Mouse (Mus musculus): ENCODE results near the gene 0610030E20Rik. TPM values are rescaled to one million over a fixed set of nuclear protein-coding genes. Genes with fewer than 3 reads are reported as not detected.
A peak's percentile ranks its signal among the peaks of the same experiment; 100 is the strongest.

0610030E20Rik gene
- 10 to 100 TPM; 17.2 to 19.3 TPM for total RNA-seq (2021)

GRCm38 (mm10) chr6:72347166-72347941 is at the start of gene 0610030E20Rik:
Gene 0610030E20Rik (plus strand): TSS chr6:72347317.
- intact Hi-C loops (cut with DNase I): no loop called here
- DNase-seq: peak; percentile 66

DNA sequence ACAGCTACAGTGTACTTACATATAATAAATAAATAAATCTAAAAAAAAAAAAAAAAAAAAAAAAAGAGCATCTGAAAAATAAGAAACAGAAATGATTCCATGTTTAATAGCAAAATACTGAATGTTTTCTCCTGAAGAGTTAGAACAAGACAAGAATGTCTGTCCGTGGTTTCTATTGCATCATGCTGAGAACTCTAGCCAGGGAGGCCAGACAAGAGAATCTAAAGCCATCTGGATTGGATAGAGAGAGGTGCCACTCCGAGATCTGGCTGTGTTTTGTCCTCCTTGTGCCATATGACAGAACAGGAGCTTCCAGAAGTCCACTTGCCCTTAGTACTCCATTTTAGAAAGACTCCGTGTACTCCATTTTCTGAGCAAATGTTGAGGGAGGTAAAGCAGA is 49.3 kb upstream of the 0610030E20Rik start:
- intact Hi-C loops (cut with DNase I): no loop called here
- DNase-seq: no peak

DNA sequence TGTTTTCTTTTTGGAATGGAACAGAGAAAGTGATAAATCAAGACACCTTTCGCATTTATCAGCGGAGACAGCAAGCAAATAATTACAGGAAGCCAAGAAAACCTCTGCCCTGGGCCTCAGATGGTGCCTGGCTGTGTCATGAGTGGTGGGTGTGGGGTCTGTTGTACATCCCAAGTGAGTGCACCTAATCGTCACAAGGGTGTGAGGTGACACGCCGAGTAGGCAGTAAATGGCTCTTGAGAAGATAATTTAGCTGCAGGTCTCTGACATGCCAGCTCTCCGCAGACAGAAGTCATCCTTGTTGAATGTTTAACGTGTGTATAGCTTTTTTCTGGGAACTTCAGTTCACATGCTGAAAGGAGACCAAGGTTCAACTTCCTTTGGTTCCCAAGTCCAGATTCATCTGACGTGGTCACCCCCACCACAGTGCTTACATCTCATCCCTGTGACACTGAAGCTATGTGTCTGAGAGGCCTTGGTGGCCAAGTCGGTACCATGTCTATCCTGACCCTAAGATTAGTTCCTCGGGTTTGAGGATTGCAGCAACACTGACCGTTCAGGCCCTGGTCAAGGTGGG is 44.7 kb upstream of the 0610030E20Rik start:
- no peak for DNase-seq
- intact Hi-C loops (cut with DNase I): no loop called here

DNA sequence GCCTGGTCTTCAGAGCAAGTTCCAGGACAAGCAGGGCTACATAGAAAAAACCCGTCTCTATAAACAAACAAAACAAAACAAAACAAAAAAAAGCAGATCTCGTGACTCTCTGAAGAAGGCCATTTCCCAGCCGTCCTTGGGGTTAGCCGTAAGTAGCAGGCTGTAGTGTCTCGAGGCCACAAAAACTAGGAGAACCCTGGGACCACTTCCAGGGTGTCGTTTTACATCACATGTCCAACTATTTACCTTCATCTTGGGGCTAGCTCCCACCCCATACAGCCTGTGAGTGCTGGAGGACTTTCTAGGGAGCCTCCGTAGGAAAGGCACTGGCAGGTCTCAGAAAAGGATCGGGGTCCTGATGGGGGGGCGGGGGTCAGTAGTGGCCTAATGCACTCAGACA is 43.6 kb upstream of the 0610030E20Rik start:
- intact Hi-C loops (cut with DNase I): no loop called here
- DNase-seq: no peak

GRCm38 (mm10) chr6:72312198-72312597 is 34.9 kb upstream of the 0610030E20Rik start:
- DNase-seq: no peak
- intact Hi-C loops (cut with DNase I): no loop called here

- no peak for DNase-seq
- intact Hi-C loops (cut with DNase I): no loop called here
These were observed 33.8 kb upstream of the 0610030E20Rik start for GRCm38 (mm10) chr6:72313124-72313867.

GRCm38 (mm10) chr6:72315384-72315783 is 31.7 kb upstream of the 0610030E20Rik start:
- intact Hi-C loops (cut with DNase I): no loop called here
- DNase-seq: no peak

GRCm38 (mm10) chr6:72316044-72316443 is 31.1 kb upstream of the 0610030E20Rik start:
- intact Hi-C loops (cut with DNase I): no loop called here
- DNase-seq: no peak

GRCm38 (mm10) chr6:72318440-72318839 is 28.7 kb upstream of the 0610030E20Rik start:
- intact Hi-C loops (cut with DNase I): no loop called here
- DNase-seq: no peak

- intact Hi-C loops (cut with DNase I): no loop called here
- DNase-seq: no peak
These were observed 28.1 kb upstream of the 0610030E20Rik start for GRCm38 (mm10) chr6:72319019-72319418.

DNA sequence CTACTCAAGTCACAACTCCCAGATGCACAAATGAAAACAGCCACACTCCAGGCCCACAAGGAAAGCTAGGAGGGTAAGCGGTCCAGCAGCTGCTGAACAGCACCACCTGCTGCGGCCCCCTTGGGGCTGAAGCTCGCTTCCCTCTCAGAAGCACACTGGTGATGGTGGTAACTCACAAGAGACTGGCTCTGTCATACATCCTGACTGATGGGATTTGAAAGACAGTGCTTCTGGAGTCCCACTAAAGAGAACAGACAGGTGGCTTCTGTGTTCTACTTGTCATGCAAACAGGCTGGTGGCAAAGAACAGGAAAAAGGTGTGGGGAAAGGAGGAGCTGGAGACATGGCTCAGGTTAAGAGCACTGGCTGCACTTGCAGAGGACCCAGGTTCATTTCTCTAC is 24.2 kb upstream of the 0610030E20Rik start:
- DNase-seq: no peak
- intact Hi-C loops (cut with DNase I): loop anchor here (5.0 kb wide), 1 partner anchor 136 kb away; no protein-coding TSS in a partner anchor

DNA sequence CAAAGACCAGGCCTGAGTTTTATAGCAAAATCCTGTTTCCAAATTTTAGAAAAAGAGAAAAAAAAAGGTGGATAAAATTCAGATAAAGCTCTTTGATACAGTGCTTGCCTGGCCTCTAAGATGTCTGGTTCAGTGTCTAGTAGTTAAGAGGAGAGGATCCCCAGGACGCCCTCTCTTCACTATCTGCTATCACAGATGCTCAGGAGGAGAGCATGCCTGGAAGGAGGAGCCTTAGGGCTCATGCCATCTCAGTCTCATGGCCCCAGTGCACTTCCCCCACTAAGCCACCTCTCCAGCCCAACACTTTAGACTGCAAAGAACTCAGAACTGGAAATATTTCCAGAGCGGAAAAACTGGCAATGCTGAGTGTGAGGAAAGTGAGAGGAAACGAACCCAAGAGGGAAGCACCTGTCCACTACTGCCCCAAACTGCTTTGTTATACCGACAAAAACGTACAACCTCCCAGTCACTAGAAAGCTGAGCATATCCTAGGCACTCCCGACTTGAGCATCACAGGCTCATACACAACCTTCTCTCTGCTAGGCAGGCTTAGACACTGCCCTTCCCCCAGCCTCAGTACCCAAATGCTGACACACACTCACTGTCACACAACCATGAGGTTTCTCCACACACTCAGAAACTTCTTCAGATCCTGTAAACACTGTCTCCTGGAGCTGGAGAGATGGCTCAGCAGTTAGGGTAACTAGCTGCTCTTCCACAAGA is 23.2 kb upstream of the 0610030E20Rik start:
- no peak for DNase-seq
- intact Hi-C loops (cut with DNase I): loop anchor here (5.0 kb wide), 1 partner anchor 137 kb away; no protein-coding TSS in a partner anchor

GRCm38 (mm10) chr6:72326274-72326673 is 20.8 kb upstream of the 0610030E20Rik start:
- intact Hi-C loops (cut with DNase I): no loop called here
- DNase-seq: no peak

DNA sequence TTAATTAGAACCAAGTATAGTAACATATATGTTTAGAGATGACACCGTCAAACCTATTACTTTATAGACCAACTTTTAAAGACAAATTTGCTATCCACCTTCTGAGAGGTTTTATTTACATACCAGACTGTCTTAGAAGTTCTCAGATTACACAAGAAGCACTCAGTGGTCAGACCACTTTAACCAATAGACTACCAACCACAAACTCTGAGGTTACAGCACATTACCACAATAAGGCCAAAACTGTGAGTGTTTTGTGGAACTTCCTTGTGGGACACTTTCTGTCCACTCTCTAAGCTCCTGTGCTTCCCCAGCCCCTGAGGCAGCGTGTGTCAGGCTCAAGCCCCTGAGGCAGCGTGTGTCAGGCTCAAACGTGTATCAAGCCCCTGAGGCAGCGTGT is 18.1 kb upstream of the 0610030E20Rik start:
- intact Hi-C loops (cut with DNase I): no loop called here
- DNase-seq: no peak

DNA sequence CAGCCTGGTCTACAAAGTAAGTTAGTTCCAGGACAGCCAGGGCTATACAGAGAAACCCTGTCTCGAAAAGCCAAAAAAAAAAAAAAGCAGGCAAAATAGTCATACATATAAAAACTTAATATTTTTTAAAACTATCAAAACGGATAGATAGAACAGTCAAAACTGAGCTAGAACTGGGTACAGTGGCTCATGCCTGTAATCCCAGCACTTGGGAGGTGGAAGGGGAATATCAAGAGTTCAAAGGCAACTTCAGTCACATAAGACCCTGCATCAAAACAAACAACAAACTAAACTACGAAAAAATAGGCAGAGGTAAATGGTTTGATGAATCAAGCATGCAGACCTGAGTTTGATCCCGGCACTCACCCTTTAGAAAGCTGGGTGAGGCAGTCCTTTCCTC is 17.0 kb upstream of the 0610030E20Rik start:
- intact Hi-C loops (cut with DNase I): no loop called here
- no peak for DNase-seq

DNA sequence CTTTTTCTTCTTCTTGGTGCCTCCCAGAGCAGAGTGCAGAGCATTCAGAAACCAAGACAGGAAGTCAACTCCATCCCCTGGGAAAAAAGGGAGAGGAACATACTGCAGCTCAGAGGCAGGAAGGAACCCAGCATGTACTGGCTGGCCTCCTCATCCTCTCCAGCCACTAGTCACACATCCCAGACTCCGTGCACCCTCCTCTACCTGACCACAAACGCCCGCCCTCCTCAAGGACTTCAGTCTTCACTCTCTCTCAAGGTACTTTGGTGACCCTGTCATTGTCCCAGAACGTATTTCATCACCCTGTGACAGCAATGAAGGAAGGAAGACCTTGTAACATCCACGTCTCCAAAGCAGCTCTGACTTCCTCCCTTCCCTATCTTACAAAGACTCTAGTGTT is 14.0 kb upstream of the 0610030E20Rik start:
- DNase-seq: no peak
- intact Hi-C loops (cut with DNase I): no loop called here

- no peak for DNase-seq
- intact Hi-C loops (cut with DNase I): no loop called here
These were observed 6.6 kb upstream of the 0610030E20Rik start for GRCm38 (mm10) chr6:72340481-72340880.

DNA sequence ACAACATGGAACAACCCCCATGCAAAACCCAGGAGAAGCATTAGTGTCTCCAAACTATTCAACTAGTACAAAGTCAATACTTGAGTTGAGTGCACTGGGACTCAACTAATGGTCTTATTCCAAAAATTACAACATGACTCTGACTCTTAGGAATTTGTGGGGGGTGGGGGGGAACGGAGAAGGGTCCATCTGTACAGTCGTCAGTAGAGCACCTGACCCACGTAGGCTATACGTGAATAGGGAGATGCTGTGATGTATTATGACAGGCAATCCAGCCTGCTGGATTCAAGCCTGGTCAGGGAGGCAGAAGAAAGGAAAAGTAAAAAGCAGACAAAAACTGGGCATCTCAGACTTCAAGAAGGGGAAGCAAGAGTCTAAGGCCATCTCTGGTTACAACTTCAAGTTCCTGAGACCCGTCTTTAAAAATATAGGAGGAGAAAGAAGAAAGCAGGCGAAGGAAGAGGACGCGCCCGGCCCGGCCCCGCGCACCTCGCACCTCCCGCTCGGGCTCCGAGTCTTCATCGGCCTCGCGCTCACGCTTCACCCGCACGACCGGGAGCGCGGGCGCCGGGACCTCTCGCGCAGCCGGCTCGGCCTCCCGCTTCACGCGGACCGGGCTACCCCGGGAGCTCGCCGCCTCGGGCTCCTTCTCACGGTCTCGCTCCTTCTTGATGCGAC is 2.6 kb upstream of the 0610030E20Rik start:
- intact Hi-C loops (cut with DNase I): no loop called here

GRCm38 (mm10) chr6:72345074-72345567 is 2.0 kb upstream of the 0610030E20Rik start, which contains the start of gene Usp39:
Gene Usp39 (minus strand): TSS chr6:72345184.
- intact Hi-C loops (cut with DNase I): no loop called here
- DNase-seq: peak; percentile 92

More for the DNA sequence above, 2.6 kb upstream of the 0610030E20Rik start:
- DNase-seq: no peak

GRCm38 (mm10) chr6:72345633-72346032 is 1.5 kb upstream of the 0610030E20Rik start:
- intact Hi-C loops (cut with DNase I): no loop called here
- DNase-seq: no peak
